Mouse (Mus musculus) liver, adult 2 months (tissue): ENCODE data around the gene Doc2b.

Source experiments
- CTCF ChIP-seq: fragments of 200-500 bp; IDR thresholded peaks from 2 replicates; pipeline ENCODE4 v1.5.1; 2011; ENCODE audit warnings: low read depth, low read length, control low read depth
- POLR2A ChIP-seq: fragments of 200-500 bp; IDR thresholded peaks from 2 replicates; pipeline ENCODE4 v1.6.1; 2011; ENCODE audit warnings: low read length, control low read depth; ENCODE audit not compliant: insufficient read depth; ENCODE audit errors: extremely low read depth

DNA sequence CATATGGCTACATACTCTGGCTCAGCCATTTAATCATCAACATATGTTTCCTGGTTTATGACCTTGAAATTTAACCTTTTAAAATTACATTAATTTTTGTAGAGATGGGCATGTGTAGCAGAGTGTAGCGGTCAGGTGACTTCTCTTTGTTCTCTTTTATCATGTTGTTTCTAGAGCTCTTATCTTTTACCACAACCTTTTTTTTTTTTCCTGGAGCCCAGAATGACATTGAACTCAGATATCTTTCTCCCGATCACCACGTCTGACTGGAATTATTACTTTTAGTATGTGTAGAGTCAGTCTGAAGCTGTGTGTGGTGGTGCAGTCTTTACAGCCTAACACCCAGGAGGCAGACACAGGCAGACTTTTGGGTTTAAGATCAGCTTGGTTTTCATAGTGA is 54.2 kb downstream of the Doc2b start:
- TF ChIP-seq CTCF (no peak), POLR2A (no peak)
